15 mouse cellular contexts compared by ENCODE assay signal in genomic region chr5:113924608-113925007, GRCm38 (mm10).
"Had no signal": no experiment of that assay in that cellular context is flagged by ENCODE, and none has a peak within 500 bp of the region (broad histone marks: within the 10 kb centered on the region; RNA-seq: fewer than 3 reads in every experiment).

No protein-coding gene starts in this region.

- ATAC-seq: intestine, postnatal 0 days; midbrain, embryonic 15.5 days had no signal

- H3K4me3 ChIP-seq: limb, embryonic 12.5 days; lung, embryonic 15.5 days; midbrain, embryonic 15.5 days; neural tube, embryonic 12.5 days; stomach, embryonic 15.5 days had no signal

- H3K36me3 ChIP-seq: limb, embryonic 12.5 days; lung, embryonic 15.5 days; midbrain, embryonic 15.5 days; neural tube, embryonic 12.5 days; stomach, embryonic 15.5 days had no signal

- H3K9me3 ChIP-seq: limb, embryonic 12.5 days; lung, embryonic 15.5 days; midbrain, embryonic 15.5 days; neural tube, embryonic 12.5 days; stomach, embryonic 15.5 days had no signal

- H3K9ac ChIP-seq: limb, embryonic 12.5 days; lung, embryonic 15.5 days; midbrain, embryonic 15.5 days; neural tube, embryonic 12.5 days; stomach, embryonic 15.5 days had no signal

- H3K27me3 ChIP-seq: limb, embryonic 12.5 days; lung, embryonic 15.5 days; midbrain, embryonic 15.5 days; neural tube, embryonic 12.5 days; stomach, embryonic 15.5 days had no signal

- H3K27ac ChIP-seq: limb, embryonic 12.5 days; macrophage; midbrain, embryonic 15.5 days; neural tube, embryonic 12.5 days; stomach, embryonic 15.5 days had no signal

- H3K4me2 ChIP-seq: limb, embryonic 12.5 days; lung, embryonic 15.5 days; midbrain, embryonic 11.5 days; midbrain, embryonic 15.5 days; neural tube, embryonic 12.5 days; stomach, embryonic 15.5 days had no signal

- DNase-seq: kidney, adult 8-10 months; kidney, postnatal 25 days; lung, postnatal 14 days; retina, postnatal 1 day; right cerebral cortex, postnatal 14 days; thymus, adult 2 months; thymus, postnatal 4 days had no signal
